Mouse (Mus musculus) stomach, adult 2 months (tissue): ENCODE measurements around the gene Atp6v1g1. TPM values are rescaled to one million over a fixed set of nuclear protein-coding genes. Genes with fewer than 3 reads are reported as not detected.

Experiments
- polyA plus RNA-seq: library from polyadenylated mRNA; depleted of rRNA; stranded (reverse); fragments of >200 nt; gene quantifications from 2 replicates; pipeline ENCODE4 v1.2.3, GENCODE M21; 2012; rRNA removed

The Atp6v1g1 gene
- 8.1 and 8.5 TPM in 2 replicates for polyA plus RNA-seq

GRCm38 (mm10) chr4:63544494-63545230 is at the start of gene Atp6v1g1:
Gene Atp6v1g1 (plus strand): TSS chr4:63544772.

GRCm38 (mm10) chr4:63495915-63496278 is 48.7 kb upstream of the Atp6v1g1 start, which contains the start of gene Whrn:
Gene Whrn (minus strand): TSS chr4:63495991.

GRCm38 (mm10) chr4:63558407-63559081 is 14.0 kb downstream of the Atp6v1g1 start, which contains the start of gene Tmem268:
Gene Tmem268 (plus strand): TSS chr4:63558781.

Other genes with a start within 250 kb of the Atp6v1g1 start
- 0.58 and 0.88 TPM in 2 replicates for gene Orm1, start 200.2 kb upstream of the Atp6v1g1 start, polyA plus RNA-seq
- gene Orm3, start 188.6 kb upstream of the Atp6v1g1 start, polyA plus RNA-seq, result not detected in 2 replicates
- gene Orm2, start 182.3 kb upstream of the Atp6v1g1 start, polyA plus RNA-seq, result 0.10 and 0.16 TPM in 2 replicates
- 2.8 and 3.8 TPM in 2 replicates for gene Akna, start 141.4 kb upstream of the Atp6v1g1 start, polyA plus RNA-seq
- gene Whrn, start 48.8 kb upstream of the Atp6v1g1 start, polyA plus RNA-seq, result 8.4 and 9.4 TPM in 2 replicates
- 1.5 and 1.8 TPM in 2 replicates for gene Tmem268, start 14.0 kb downstream of the Atp6v1g1 start, polyA plus RNA-seq
- not detected in 2 replicates for gene Gm11213, start 60.5 kb downstream of the Atp6v1g1 start, polyA plus RNA-seq
- not detected in 2 replicates for gene Tex48, start 77.7 kb downstream of the Atp6v1g1 start, polyA plus RNA-seq
- gene Gm11214, start 118.6 kb downstream of the Atp6v1g1 start, polyA plus RNA-seq, result not detected in 2 replicates
- gene Tnfsf15, start 200.3 kb downstream of the Atp6v1g1 start, polyA plus RNA-seq, result not detected in 2 replicates